Mouse (Mus musculus): Measurements from ENCODE around the gene Itga8.

DNA sequence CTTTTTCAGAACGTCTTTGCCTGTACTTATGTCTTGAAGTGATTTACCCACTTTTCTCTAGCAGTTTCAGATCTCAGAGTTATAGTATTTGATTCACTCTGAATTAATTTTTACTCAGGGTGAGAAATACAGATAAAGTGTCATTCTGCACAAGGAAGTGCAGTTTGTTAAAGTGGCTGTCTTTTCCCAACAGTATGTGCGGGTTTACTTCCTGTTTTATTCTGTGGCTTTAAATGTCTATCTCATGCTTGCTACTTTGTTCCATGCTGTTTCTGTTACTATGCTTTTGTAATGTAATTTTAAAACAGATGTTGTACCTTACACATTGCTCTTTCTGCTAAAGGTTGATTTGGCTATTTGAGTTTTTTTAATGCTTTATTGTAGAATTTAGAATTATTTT lies 216.2 kb downstream of the Itga8 start:
- TF ChIP-seq HCFC1 (IDR thresholded peaks at IDR 0.05; ENCODE audit: borderline replicate concordance, insufficient read depth, low read length) (no peak), MAFK (IDR thresholded peaks at IDR 0.05; ENCODE audit: insufficient read depth, low read depth, low read length) (no peak), ZNF384 (IDR thresholded peaks at IDR 0.05; ENCODE audit: low read depth, low read length) (no peak), CHD2 (IDR thresholded peaks at IDR 0.05; ENCODE audit: low read depth, low read length) (no peak), ZC3H11A (IDR thresholded peaks at IDR 0.05; ENCODE audit: borderline replicate concordance, low read depth, low read length) (no peak)

Measured in ES-E14 (cell line).